12 mouse cellular contexts compared by ENCODE assay signal in the genomic region with DNA sequence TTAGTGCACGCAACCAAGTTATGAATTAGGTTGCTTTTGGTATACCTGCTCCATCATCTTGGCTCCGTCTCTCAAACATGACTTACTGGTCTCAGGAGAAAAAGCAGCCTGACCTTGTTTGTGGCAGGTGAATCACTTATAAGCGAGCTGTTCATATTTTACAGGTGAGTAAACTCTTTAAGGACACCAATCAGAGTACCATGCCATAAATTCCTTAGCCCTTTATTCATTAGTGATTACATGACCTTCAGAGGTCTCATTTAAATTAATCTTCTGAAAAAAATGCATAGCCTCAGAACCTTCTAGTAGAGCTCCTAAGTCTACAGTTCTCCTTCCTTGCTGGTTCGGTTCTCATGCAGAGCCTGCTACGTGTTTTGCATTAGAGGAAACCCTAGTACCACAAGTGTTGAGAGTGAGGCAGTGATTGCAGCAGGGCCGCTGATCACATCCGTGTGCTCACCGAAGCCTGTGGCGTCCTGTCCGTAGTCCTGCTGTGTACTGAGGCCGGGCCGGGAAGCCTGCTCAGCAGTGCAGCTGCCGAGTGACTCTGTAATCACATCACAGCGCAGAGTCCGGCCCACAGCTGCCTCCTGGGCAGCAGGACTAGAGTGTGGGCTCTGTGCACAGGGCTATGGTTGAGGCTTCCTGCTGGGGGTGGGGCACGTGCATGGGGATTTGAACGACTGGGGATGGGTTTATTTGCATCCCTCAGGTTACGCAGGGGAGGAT. TPM values are rescaled to one million over a fixed set of nuclear protein-coding genes. Genes with fewer than 3 reads are reported as not detected.
DNase-seq lines count a peak whose midpoint lies in the region; ATAC-seq and TF ChIP-seq lines count a peak whose summit lies in the region.
"Had no signal": no experiment of that assay in that cellular context is flagged by ENCODE, and none has a peak within 500 bp of the region (broad histone marks: within the 10 kb centered on the region; RNA-seq: fewer than 3 reads in every experiment).

No protein-coding gene starts in this region.

- no peak overlapping the region for H3K4me2 ChIP-seq in heart, embryonic 13.5 days
- no peak overlapping the region for H3K4me2 ChIP-seq in liver, embryonic 15.5 days
- no peak overlapping the region for H3K4me2 ChIP-seq in liver, postnatal 0 days (ENCODE audit: low read depth, low read length)
- no peak overlapping the region for H3K4me2 ChIP-seq in embryonic facial prominence, embryonic 12.5 days (replicated peaks)
- no peak overlapping the region for H3K4me2 ChIP-seq in heart, embryonic 16.5 days (ENCODE audit: low read depth, low read length)
- H3K4me2 ChIP-seq: limb, embryonic 13.5 days had no signal

- DNase-seq in heart, postnatal 36 days: no peak
- no peak for DNase-seq in liver, postnatal 0 days
- no peak for DNase-seq in layer of hippocampus, postnatal 14 days (ENCODE audit: low spot score in 2 of 2)
- DNase-seq in layer of hippocampus, adult 9-11 months: no peak
- DNase-seq: cerebellum, adult 9-10 months; thymus, adult 2 months had no signal

- H3K9me3 ChIP-seq in heart, embryonic 13.5 days: no peaks in the 10 kb centered on the region
- H3K9me3 ChIP-seq in liver, embryonic 15.5 days (replicated peaks): no peaks in the 10 kb centered on the region
- no peaks in the 10 kb centered on the region for H3K9me3 ChIP-seq in liver, postnatal 0 days (ENCODE audit: low read length)
- no peaks in the 10 kb centered on the region for H3K9me3 ChIP-seq in embryonic facial prominence, embryonic 12.5 days
- no peaks in the 10 kb centered on the region for H3K9me3 ChIP-seq in heart, embryonic 16.5 days (replicated peaks; ENCODE audit: control insufficient read depth, low read length)
- H3K9me3 ChIP-seq: limb, embryonic 13.5 days; midbrain, embryonic 10.5 days had no signal

- intact Hi-C loops in heart, postnatal 36 days (cut with DNase I): no loop called here

- H3K4me3 ChIP-seq in heart, embryonic 13.5 days: no peak overlapping the region
- no peak overlapping the region for H3K4me3 ChIP-seq in liver, embryonic 15.5 days (replicated peaks)
- H3K4me3 ChIP-seq in liver, postnatal 0 days (ENCODE audit: low read depth, low read length): no peak overlapping the region
- H3K4me3 ChIP-seq in embryonic facial prominence, embryonic 12.5 days: no peak overlapping the region
- no peak overlapping the region for H3K4me3 ChIP-seq in heart, embryonic 16.5 days (ENCODE audit: low read length)
- H3K4me3 ChIP-seq: limb, embryonic 13.5 days; midbrain, embryonic 10.5 days had no signal

- H3K9ac ChIP-seq in heart, embryonic 13.5 days: peak overlapping the region; percentile 44
- no peak overlapping the region for H3K9ac ChIP-seq in liver, embryonic 15.5 days
- H3K9ac ChIP-seq in liver, postnatal 0 days (replicated peaks): no peak overlapping the region
- no peak overlapping the region for H3K9ac ChIP-seq in embryonic facial prominence, embryonic 12.5 days
- peak overlapping the region; percentile 45; the same call in 1 of the 2 replicates for H3K9ac ChIP-seq in heart, embryonic 16.5 days (ENCODE audit: low read length)
- H3K9ac ChIP-seq: limb, embryonic 13.5 days had no signal

- H3K4me1 ChIP-seq in heart, embryonic 13.5 days: peaks cover 62% of the 10 kb centered on the region
- H3K4me1 ChIP-seq in liver, embryonic 15.5 days (replicated peaks): peaks cover 2% of the 10 kb centered on the region; the same call in 1 of the 2 replicates
- H3K4me1 ChIP-seq in liver, postnatal 0 days (ENCODE audit: insufficient read depth): peaks cover 12% of the 10 kb centered on the region
- H3K4me1 ChIP-seq in embryonic facial prominence, embryonic 12.5 days: peaks cover 15% of the 10 kb centered on the region
- H3K4me1 ChIP-seq in heart, embryonic 16.5 days (ENCODE audit: control insufficient read depth, insufficient read depth, low read length): peaks cover 32% of the 10 kb centered on the region

- 38% methylated on average over 18 of the region's 18 CpGs for WGBS in heart, embryonic 13.5 days
- WGBS in liver, embryonic 15.5 days (ENCODE audit: insufficient replicate concordance): 51% methylated on average over 18 of the region's 18 CpGs
- whole genome bisulfite sequencing in liver, postnatal 0 days (ENCODE audit: insufficient replicate concordance): 58% methylated on average over 18 of the region's 18 CpGs
- 34% methylated on average over 18 of the region's 18 CpGs for WGBS in embryonic facial prominence, embryonic 12.5 days
- WGBS in heart, embryonic 16.5 days: 43% methylated on average over 18 of the region's 18 CpGs

- no peak for TF ChIP-seq CTCF in liver, postnatal 0 days (IDR thresholded peaks at IDR 0.05; ENCODE audit: low read depth)

- H3K36me3 ChIP-seq in heart, embryonic 13.5 days: no peaks in the 10 kb centered on the region
- H3K36me3 ChIP-seq in liver, embryonic 15.5 days (replicated peaks): no peaks in the 10 kb centered on the region
- H3K36me3 ChIP-seq in liver, postnatal 0 days (replicated peaks; ENCODE audit: insufficient read depth, low read length): no peaks in the 10 kb centered on the region
- H3K36me3 ChIP-seq in embryonic facial prominence, embryonic 12.5 days: no peaks in the 10 kb centered on the region
- no peaks in the 10 kb centered on the region for H3K36me3 ChIP-seq in heart, embryonic 16.5 days (ENCODE audit: control insufficient read depth, insufficient read depth)
- H3K36me3 ChIP-seq: limb, embryonic 13.5 days; midbrain, embryonic 10.5 days had no signal

- no peaks in the 10 kb centered on the region for H3K27me3 ChIP-seq in heart, embryonic 13.5 days (replicated peaks)
- H3K27me3 ChIP-seq in liver, embryonic 15.5 days: no peaks in the 10 kb centered on the region
- H3K27me3 ChIP-seq in liver, postnatal 0 days (ENCODE audit: insufficient read depth, low read length): no peaks in the 10 kb centered on the region
- H3K27me3 ChIP-seq in embryonic facial prominence, embryonic 12.5 days: no peaks in the 10 kb centered on the region
- H3K27me3 ChIP-seq in heart, embryonic 16.5 days (ENCODE audit: control insufficient read depth, insufficient read depth, low read length): no peaks in the 10 kb centered on the region
- H3K27me3 ChIP-seq: limb, embryonic 13.5 days had no signal

- ATAC-seq in heart, embryonic 13.5 days (ENCODE audit: extremely low read depth, insufficient number of reproducible peaks, low FRiP score, low TSS enrichment): no peak
- 0 out of 2 replicates have a peak, but pooled peaks have one; percentile 5 for ATAC-seq in liver, embryonic 15.5 days (ENCODE audit: insufficient read depth)
- no peak for ATAC-seq in liver, postnatal 0 days
- 0 out of 2 replicates have a peak, but pooled peaks have one; percentile 83 for ATAC-seq in embryonic facial prominence, embryonic 12.5 days (ENCODE audit: insufficient number of reproducible peaks, insufficient read depth, low FRiP score, low TSS enrichment)
- no peak for ATAC-seq in heart, embryonic 16.5 days (replicated peaks; ENCODE audit: extremely low read depth, insufficient read depth, low FRiP score)

- H3K27ac ChIP-seq in heart, embryonic 13.5 days (replicated peaks): peak overlapping the region; percentile 98
- H3K27ac ChIP-seq in liver, embryonic 15.5 days (replicated peaks): no peak overlapping the region
- no peak overlapping the region for H3K27ac ChIP-seq in liver, postnatal 0 days (ENCODE audit: low read depth)
- H3K27ac ChIP-seq in embryonic facial prominence, embryonic 12.5 days: no peak overlapping the region
- peak overlapping the region; percentile 81 for H3K27ac ChIP-seq in heart, embryonic 16.5 days (ENCODE audit: low read length)
- H3K27ac ChIP-seq: midbrain, embryonic 10.5 days had no signal

- no peak for TF ChIP-seq EP300 in liver, postnatal 0 days (IDR thresholded peaks at IDR 0.05; ENCODE audit: low read depth)

RNA-seq across cellular contexts. Expression of a gene that starts 23.9 kb away (rescaled TPM):
- 7.4 and 7.6 TPM in 2 replicates for polyA plus RNA-seq in heart, embryonic 13.5 days (2015; fragmentation: Nextera tagmentation; extraction: Ambion mirVana)
- total RNA-seq in heart, postnatal 36 days (2021): 10 to 100 TPM; 48.9 to 51.9 TPM
- polyA plus RNA-seq in liver, embryonic 15.5 days (2015; fragmentation: Nextera tagmentation; extraction: Ambion mirVana): 1.1 and 1.6 TPM in 2 replicates
- polyA plus RNA-seq in liver, postnatal 0 days (2015; fragmentation: Nextera tagmentation; extraction: Ambion mirVana): 4.6 and 4.9 TPM in 2 replicates
- polyA plus RNA-seq in embryonic facial prominence, embryonic 12.5 days (2016; fragmentation: Nextera tagmentation; extraction: Ambion mirVana): 8.2 and 9.1 TPM in 2 replicates
- 7.3 TPM in 2 replicates for polyA plus RNA-seq in heart, embryonic 16.5 days (2015; fragmentation: Nextera tagmentation; extraction: Ambion mirVana)
- 10 to 100 TPM; 19.8 to 21.0 TPM for total RNA-seq in layer of hippocampus, postnatal 14 days (2021)

Comparison
In these comparisons a context has a peak if more than half of its experiments do, and no peak if none do; other contexts are left out.
1. ATAC-seq: peak in liver, embryonic 15.5 days (single experiment) and embryonic facial prominence, embryonic 12.5 days (single experiment); none in heart, embryonic 13.5 days (single experiment), liver, postnatal 0 days (single experiment) and heart, embryonic 16.5 days (single experiment).
2. H3K27ac ChIP-seq: peak in heart, embryonic 13.5 days (single experiment) and heart, embryonic 16.5 days (single experiment); none in liver, embryonic 15.5 days (single experiment), liver, postnatal 0 days (single experiment) and embryonic facial prominence, embryonic 12.5 days (single experiment).
3. H3K9ac ChIP-seq: peak in heart, embryonic 13.5 days (single experiment) and heart, embryonic 16.5 days (single experiment); none in liver, embryonic 15.5 days (single experiment), liver, postnatal 0 days (single experiment) and embryonic facial prominence, embryonic 12.5 days (single experiment).